Mouse (Mus musculus): ENCODE results near the gene Zbtb33. TPM values are rescaled to one million over a fixed set of nuclear protein-coding genes. Genes with fewer than 3 reads are reported as not detected.

The Zbtb33 gene
- polyA plus RNA-seq, 1 experiment from 2014 or later, result 2.8 TPM

Small RNA genes lying within 50 kb of the gene (microRNA-seq; reads per million reads assigned to microRNA genes)
- not detected for gene Mir3110

Other genes starting within 250 kb of the Zbtb33 start
- not detected in 2 replicates for gene Btg1-ps1, start 171.0 kb upstream of the Zbtb33 start, polyA plus RNA-seq (2015; fragmentation: Nextera tagmentation; extraction: Ambion mirVana)
- gene Btg1-ps2, start 146.7 kb upstream of the Zbtb33 start, polyA plus RNA-seq (2015; fragmentation: Nextera tagmentation; extraction: Ambion mirVana), result not detected in 2 replicates
- gene Rhox10, start 123.3 kb upstream of the Zbtb33 start, polyA plus RNA-seq (2015; fragmentation: Nextera tagmentation; extraction: Ambion mirVana), result not detected in 2 replicates
- gene Rhox11, start 104.7 kb upstream of the Zbtb33 start, polyA plus RNA-seq (2015; fragmentation: Nextera tagmentation; extraction: Ambion mirVana), result not detected in 2 replicates
- not detected in 2 replicates for gene Rhox12, start 78.9 kb upstream of the Zbtb33 start, polyA plus RNA-seq (2015; fragmentation: Nextera tagmentation; extraction: Ambion mirVana)
- gene Rhox13, start 68.6 kb upstream of the Zbtb33 start, polyA plus RNA-seq (2015; fragmentation: Nextera tagmentation; extraction: Ambion mirVana), result not detected in 2 replicates
- 37.9 and 38.6 TPM in 2 replicates for gene Tmem255a, start 62.6 kb downstream of the Zbtb33 start, polyA plus RNA-seq (2015; fragmentation: Nextera tagmentation; extraction: Ambion mirVana)
- gene Atp1b4, start 126.4 kb downstream of the Zbtb33 start, polyA plus RNA-seq (2015; fragmentation: Nextera tagmentation; extraction: Ambion mirVana), result 0.67 and 15.4 TPM in 2 replicates